Mouse (Mus musculus): ENCODE measurements at regions not wholly inside any gene's neighbourhood (a gene's known extent, or its start where the extent isn't known, plus 50 kb on each side); places are given as distances from the start of the nearest gene placed in this dataset.

GRCm38 (mm10) chr19:59738541-59738940 lies 204.9 kb downstream of the Rab11fip2 start:
- DNase-seq (ENCODE audit: low spot score in 2 of 2), result no peak

DNA sequence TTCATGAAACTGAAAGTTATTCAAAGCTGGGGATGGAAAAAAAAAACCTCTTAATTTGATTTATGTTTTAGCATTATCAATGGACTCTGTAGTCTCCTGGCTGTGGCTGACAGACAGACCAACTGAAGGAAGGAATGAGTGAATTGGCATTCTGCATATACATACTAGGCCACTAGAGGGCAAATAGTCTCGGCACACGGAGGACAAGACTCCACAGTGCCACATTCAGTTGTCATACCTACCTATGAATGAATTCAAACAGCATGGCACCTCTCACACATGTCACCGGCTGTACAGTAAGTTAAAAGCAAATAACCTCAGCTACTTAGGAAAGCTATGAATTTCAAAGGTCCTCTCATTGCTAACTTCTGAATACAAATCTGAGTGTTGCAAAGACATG lies 200.5 kb downstream of the Rab11fip2 start:
- DNase-seq (ENCODE audit: low spot score in 2 of 2), result peak in 1 of 2 experiments; percentile 5

GRCm38 (mm10) chr19:59761218-59761617 lies 182.2 kb downstream of the Rab11fip2 start:
- no peak for DNase-seq (ENCODE audit: low spot score in 2 of 2)

DNA sequence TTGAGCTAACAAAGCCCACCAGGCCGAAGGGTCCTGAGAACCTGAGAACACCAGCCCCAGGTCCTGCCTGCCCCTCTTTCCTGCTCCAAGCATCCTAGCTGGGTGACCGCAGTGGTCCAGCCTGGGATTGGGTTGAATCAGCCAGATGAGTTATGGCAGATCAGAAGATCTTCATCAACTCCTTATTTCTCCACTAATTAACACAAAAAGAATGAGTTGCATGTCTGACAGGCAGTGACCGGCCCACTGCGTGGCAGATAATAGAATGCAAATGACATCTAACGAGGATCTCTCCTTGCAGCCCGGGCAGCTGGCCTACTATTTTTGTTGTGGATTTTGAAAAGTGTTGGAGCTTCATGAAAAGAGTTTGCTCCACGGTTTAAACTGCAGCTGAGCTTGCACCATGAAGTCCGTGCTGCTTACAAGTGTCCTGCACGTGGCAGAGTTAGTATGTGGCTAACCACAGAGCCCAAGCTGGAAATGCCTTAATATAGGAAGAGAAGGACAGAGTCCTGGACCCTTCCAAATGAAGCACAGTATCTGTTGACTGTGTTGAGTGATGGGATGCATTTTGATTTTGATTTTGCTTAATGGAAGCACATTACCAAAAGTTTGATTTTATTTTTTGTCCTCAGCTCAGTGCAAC lies 158.9 kb downstream of the Rab11fip2 start:
- DNase-seq (ENCODE audit: low spot score in 2 of 2), result no peak

GRCm38 (mm10) chr19:59831304-59831703 lies 112.2 kb downstream of the Rab11fip2 start:
- DNase-seq (ENCODE audit: low spot score in 2 of 2), result no peak

DNA sequence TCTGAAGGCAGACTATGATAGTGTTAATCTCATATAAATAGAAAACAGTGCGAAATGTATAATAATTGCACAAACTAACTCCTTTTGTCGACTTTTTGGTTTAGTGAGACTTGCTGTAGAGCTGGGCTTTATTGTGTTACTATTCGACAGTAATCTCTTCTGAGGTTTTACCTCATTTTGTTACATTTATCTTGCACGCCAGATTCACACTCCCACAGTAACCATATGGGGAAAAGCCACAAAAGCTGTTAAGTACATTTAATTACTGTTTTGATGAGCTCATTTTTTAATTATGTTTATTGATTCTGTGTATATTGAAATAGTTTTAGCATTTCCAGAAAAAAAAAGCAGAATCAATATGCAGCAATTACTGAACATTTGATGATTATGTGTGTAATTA lies 106.3 kb downstream of the Rab11fip2 start:
- peak in 1 of 2 experiments; percentile 5 for DNase-seq (ENCODE audit: low spot score in 2 of 2)

DNA sequence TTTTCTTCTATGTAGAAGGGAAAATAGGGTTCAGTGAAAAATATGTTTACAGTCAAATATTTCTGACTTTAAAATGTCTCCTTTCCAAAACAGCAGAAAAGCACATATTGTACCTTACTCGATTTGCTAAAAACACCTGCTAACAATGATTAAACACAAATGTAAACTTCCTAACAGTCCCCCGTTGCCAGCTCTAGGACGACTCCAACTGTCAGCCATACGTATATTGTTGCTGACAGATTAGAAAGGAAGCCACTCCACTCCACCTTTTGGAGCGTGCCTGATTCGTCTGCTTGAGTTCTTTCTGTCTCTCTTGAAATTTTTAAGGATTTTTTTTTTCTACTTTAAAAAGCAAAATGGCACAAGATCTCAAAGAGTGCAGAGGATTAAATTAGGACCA lies 105.8 kb downstream of the Rab11fip2 start:
- DNase-seq (ENCODE audit: low spot score in 2 of 2), result no peak

DNA sequence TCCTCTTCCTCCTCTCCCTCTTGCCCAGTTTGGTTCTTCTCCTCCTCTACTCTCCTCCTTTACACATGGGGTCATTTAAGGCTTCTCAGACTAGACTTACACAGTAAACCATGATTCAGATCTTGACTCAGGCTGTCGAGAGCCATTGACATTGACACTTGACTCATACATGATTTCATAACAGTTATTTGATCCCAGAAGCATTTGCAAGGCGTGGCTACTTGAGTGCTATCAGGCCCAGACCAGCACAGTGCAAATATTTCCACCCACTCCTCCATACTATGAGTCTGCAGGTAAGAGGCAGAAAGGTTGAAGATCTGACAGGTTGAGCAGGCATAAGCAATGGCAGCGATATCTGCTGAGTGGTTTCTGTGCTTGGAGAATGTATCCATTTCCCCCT lies 99.2 kb downstream of the Rab11fip2 start:
- DNase-seq (ENCODE audit: low spot score in 2 of 2), result no peak

- no peak for DNase-seq (ENCODE audit: low spot score in 2 of 2)
Measured at GRCm38 (mm10) chr19:59846807-59847206, 96.6 kb downstream of the Rab11fip2 start.

- no peak for DNase-seq (ENCODE audit: low spot score in 2 of 2)
Measured at GRCm38 (mm10) chr19:59850696-59851095, 92.8 kb downstream of the Rab11fip2 start.

GRCm38 (mm10) chr19:59852011-59852738 lies 91.3 kb downstream of the Rab11fip2 start:
- no peak for DNase-seq (ENCODE audit: low spot score in 2 of 2)

Measured in left cerebral cortex, adult 9 months (tissue).